Mouse (Mus musculus) forebrain, embryonic 14.5 days (tissue): ENCODE data around the gene Tcea2. TPM values are rescaled to one million over a fixed set of nuclear protein-coding genes. Genes with fewer than 3 reads are reported as not detected.

ENCODE experiments used
- polyA plus RNA-seq: library from polyadenylated mRNA; unstranded; fragments of >200 nt; fragmentation: Nextera tagmentation; extraction: Ambion mirVana; gene quantifications from 2 replicates; pipeline ENCODE4 v1.2.1, GENCODE M21; 2014

Gene Tcea2
- polyA plus RNA-seq, 1 experiment from 2014 or later, result 42.0 TPM

Other genes starting within 250 kb of the Tcea2 start
- 7.6 and 8.6 TPM in 2 replicates for gene Zbtb46, start 220.9 kb upstream of the Tcea2 start, polyA plus RNA-seq
- gene Abhd16b, start 187.1 kb upstream of the Tcea2 start, polyA plus RNA-seq, result not detected in 2 replicates
- gene Tpd52l2, start 183.2 kb upstream of the Tcea2 start, polyA plus RNA-seq, result 143 and 151 TPM in 2 replicates
- gene Dnajc5, start 159.8 kb upstream of the Tcea2 start, polyA plus RNA-seq, result 127 and 165 TPM in 2 replicates
- 60.0 and 73.5 TPM in 2 replicates for gene Uckl1, start 95.4 kb upstream of the Tcea2 start, polyA plus RNA-seq
- gene Prpf6, start 88.4 kb upstream of the Tcea2 start, polyA plus RNA-seq, result 57.2 and 62.3 TPM in 2 replicates
- gene Zfp512b, start 87.5 kb upstream of the Tcea2 start, polyA plus RNA-seq, result 30.5 and 38.6 TPM in 2 replicates
- 140 and 145 TPM in 2 replicates for gene Samd10, start 81.1 kb upstream of the Tcea2 start, polyA plus RNA-seq
- not detected in 2 replicates for gene Gm29797, start 23.3 kb upstream of the Tcea2 start, polyA plus RNA-seq
- 12.5 and 15.1 TPM in 2 replicates for gene Sox18, start 8.7 kb upstream of the Tcea2 start, polyA plus RNA-seq
- gene Rgs19, start 13.7 kb downstream of the Tcea2 start, polyA plus RNA-seq, result 60.3 and 63.6 TPM in 2 replicates
- gene Lkaaear1, start 18.1 kb downstream of the Tcea2 start, polyA plus RNA-seq, result not detected in 2 replicates
- 66.8 and 67.5 TPM in 2 replicates for gene Oprl1, start 34.7 kb downstream of the Tcea2 start, polyA plus RNA-seq
- gene Myt1, start 83.0 kb downstream of the Tcea2 start, polyA plus RNA-seq, result 22.3 and 23.5 TPM in 2 replicates
- 30.0 and 36.6 TPM in 2 replicates for gene Pcmtd2, start 157.5 kb downstream of the Tcea2 start, polyA plus RNA-seq
- 102 and 108 TPM in 2 replicates for gene Polr3k, start 184.0 kb downstream of the Tcea2 start, polyA plus RNA-seq